Mouse (Mus musculus): ENCODE data around the gene Olfr1412.

DNA sequence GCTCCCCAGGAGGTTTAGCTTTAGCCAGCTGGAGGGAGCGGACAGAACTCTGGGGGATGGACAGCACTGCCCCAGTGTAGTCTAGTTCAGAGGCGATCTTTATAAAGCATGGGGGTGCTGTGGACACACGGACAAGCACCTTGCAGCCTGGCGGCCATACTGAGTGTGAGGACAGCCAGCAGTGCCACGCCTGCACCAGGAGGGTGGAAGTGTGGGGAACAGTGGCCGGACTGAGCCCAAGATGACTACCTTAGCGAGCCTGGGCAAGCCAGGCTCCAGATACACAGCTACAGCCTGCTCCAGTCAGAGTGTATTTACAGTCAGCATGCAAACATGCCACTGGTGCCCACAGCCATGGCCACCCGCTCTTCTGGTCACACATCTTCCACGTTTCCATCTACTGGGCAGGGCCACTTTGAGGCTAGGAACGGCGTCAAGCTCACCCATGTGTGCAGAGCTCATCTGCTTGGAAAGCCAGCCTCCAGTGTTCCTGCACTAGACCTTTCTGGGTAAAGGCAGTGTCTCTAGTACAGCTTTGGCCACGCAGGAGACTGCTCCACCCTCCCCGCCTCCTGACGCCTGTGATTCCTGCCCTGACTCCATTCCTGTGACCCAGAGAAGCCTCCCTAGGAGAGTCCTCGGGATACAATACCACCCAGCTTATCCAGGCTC, 52.1 kb downstream of the Olfr1412 start:
- TF ChIP-seq CTCF (IDR thresholded peaks at IDR 0.05; ENCODE audit: extremely low read depth, insufficient read length, insufficient replicate concordance, low read depth, low read length) (no peak), POLR2A (IDR thresholded peaks at IDR 0.05; ENCODE audit: low read depth, low read length) (no peak)
